Mouse (Mus musculus) T-cell, adult 2 months (primary cell): ENCODE measurements around the gene Dhdh.
"Not testable (repeated sequence)": the region's sequence is repeated elsewhere in the genome, so short reads cannot be mapped to it uniquely, and the experiment has no call there.

ENCODE experiments used
- DNase-seq: peaks from one replicate; pipeline ENCODE4 v3.0.0; 2022; ENCODE audit warnings: low spot score

Dhdh gene

GRCm38 (mm10) chr7:45509912-45510787, 21.5 kb upstream of the Dhdh start, which contains the start of gene Nucb1:
Nucb1 (minus strand) TSS chr7:45510406.
- DNase-seq = peak; percentile 92

- no peak for DNase-seq
Observed at GRCm38 (mm10) chr7:45509181-45509882, 20.7 kb upstream of the Dhdh start.

- DNase-seq = no peak
Observed at GRCm38 (mm10) chr7:45508561-45508960, 20.0 kb upstream of the Dhdh start.

- DNase-seq = no peak
Observed at GRCm38 (mm10) chr7:45507583-45507982, 19.0 kb upstream of the Dhdh start.

GRCm38 (mm10) chr7:45498427-45498826, 9.8 kb upstream of the Dhdh start:
- no peak for DNase-seq

DNA sequence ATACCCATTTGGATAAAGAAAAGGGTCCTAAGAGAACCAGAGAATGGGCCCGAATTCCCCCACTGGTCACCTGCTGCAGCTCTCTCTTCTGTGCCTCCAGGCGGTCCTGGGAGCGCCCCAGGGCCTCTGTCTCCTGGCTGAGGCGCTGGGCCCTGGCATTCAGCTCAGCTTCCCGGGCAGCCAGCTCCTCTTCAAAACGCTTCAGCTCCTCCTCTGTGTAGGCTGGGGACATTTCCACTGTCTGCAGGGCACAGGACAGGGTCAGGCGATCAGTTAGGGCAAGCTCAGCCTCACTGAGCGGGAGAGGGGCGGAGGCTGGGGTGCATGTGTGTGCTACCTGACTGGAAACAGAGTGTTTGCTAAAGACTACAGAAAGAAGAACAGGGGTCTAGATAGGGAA, 5.9 kb upstream of the Dhdh start:
- DNase-seq = no peak

- no peak for DNase-seq
Observed at GRCm38 (mm10) chr7:45492951-45493350, 4.3 kb upstream of the Dhdh start.

DNA sequence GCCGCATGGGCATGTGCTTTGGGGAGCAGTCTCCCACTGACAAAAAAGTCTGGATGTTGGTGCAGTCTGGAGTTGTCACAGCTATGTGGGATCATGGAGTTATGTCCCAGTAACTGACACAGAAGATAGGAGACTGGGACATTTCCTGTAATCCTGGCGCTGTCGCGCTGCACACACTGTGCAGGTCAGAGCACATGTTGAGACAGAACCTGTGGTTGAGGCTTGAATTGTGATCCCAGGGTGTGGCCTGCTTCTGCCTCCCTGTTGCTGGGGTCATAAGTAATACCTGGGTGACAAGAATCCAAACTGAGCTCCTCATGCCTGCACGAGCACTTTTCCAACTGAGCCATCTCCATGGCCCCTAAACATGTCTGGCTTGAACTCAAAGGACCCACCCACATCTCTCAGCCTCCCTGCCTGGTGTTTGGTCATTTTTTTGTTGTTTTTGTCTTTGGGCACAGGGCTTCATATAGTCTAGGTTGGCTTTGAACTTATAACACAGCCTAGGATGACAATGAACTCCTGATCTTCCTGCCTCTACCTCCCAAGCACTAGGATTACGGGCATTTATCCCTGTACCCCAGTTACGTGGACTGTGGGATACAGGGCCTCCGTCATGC, 3.7 kb upstream of the Dhdh start:
- DNase-seq = no peak

DNA sequence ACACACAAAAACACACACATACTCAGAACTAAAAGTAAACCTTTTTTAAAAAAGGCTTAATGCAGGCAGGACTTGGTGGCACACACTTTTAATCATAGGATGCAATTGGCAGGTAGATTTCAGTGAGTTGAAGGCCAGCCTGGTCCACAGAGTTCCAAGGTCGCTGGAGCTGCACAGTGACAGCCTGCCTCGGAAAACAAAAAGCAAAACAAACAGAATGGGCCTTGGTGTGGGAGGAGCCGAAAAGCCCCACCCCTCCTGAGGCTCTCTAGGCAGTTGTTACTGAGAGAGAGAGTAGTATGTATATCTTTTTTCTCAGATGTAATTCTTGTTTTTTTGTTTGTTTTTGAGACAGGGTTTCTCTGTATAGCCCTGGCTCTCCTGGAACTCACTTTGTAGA, 2.7 kb upstream of the Dhdh start:
- no peak for DNase-seq

GRCm38 (mm10) chr7:45490822-45491221, 2.2 kb upstream of the Dhdh start:
- DNase-seq = no peak

GRCm38 (mm10) chr7:45489578-45489977, 973 bp upstream of the Dhdh start:
- DNase-seq = no peak

DNA sequence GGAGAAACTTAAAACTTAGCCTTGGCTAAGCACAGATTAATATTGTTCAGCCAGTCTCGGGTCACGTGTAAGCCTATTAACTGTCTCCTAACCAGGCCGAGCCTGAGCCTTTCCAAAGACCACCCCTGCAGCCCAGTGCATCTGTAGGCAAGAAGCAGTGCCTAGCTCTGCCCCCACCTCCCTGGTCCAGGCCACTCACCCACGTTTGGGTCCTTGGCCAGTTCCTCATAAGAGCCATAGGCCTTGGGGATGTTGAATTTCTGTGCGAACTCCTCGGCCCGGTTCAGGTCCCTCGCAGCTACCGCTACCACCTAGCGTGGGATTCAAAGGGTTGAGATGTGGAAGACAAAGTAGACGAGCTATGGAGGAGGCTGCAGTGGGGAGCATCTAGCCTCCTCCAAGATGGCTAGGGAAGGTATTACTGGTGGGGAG, 728 bp downstream of the Dhdh start:
- DNase-seq = no peak

DNA sequence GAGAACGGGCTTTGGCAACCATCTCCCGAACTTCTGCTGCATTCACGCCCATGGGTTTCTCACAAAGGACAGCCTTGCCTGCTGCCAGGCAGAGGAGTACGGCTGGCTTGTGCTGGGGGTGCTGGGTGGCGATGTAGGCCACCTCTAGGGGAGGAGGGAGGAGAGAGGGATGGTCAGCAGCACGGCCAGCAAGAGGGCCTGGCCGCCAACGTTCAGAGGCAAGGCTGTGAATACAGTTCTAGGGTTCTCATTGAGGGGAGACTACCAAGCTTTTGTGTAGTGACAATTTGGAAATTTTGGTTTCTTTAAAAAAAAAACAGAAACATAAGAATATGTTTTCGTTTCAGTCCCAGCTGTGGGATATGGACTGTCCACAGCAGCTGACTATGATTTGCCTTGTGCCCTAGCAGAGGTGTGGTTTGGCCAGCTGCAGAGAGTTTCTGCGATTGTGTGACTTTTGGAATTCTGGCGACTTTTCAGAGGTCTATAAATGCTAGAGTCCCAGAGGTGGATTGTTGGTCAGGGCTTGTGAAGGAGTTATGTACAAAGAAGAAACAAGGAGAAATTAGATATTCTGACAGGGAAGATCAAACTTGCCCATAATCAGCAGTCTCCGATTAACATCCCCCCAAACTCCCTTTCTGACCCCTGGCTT, 1.7 kb downstream of the Dhdh start, which contains the start of gene Gm45808:
Gene Gm45808 (minus strand): TSS at position 51 of the 655 bp plus-strand sequence.
- no peak for DNase-seq

DNA sequence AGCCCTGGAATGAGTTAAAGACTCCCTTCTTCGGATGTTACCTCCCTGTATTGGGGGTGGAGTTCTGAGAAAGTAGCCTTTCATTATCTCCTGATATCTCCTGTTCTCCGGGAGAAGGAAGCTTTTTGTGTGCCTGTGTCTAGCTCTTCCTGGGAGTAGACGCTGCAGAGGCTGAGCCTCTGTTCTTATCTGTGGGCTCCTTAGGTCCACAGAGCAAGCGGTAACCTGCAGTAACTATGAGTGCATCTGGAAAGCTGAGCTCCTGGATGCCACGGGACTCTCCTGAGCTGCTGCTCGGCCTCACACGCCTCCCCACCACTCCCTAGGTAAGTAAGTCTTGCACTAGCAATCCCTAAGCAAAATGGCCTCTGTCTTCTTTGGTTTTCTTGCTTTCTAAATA, 2.4 kb downstream of the Dhdh start:
- no peak for DNase-seq

DNA sequence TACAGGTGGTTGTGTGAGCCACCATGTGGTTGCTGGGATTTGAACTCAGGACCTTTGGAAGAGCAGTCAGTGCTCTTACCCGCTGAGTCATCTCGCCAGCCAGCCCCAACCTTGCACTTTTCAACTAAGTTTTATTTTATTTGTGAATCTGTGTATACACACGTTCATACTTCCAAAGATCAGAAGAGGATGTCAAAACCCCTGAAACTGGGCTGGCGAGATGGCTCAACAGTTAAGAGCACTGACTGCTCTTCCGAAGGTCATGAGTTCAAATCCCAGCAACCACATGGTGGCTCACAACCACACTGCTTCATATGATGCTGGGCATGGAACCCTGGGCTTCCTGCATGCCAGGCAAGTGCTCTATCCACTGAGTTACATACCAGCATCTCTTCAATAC, 3.6 kb downstream of the Dhdh start:
- not testable (repeated sequence) for DNase-seq

GRCm38 (mm10) chr7:45482166-45482565, 6.4 kb downstream of the Dhdh start:
- DNase-seq = no peak

DNA sequence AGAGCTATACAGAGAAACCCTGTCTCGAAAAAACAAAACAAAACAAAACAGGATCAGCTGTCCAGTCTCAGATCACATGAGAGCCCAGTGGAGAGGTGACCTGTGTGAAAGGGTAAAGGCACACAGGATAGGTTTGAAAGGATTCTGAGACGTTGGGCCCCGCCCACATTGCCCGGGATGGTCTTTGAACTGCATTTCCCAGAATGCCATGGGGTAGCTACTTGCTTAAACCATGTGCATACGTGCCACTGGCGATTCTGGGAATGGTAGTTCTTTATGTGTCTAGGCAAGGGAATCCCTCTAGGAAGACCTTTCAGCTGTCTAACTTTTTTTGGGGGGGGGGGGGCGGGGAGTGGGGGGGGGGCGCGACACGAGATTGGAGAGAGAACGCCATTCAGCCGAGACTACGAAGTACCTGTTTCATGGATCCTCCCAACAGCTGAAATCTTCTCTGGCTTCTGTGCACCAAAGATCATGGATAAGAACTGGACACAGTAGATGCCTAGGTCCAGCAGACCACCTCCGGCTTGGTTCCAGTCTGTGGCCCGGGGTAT, 7.2 kb downstream of the Dhdh start, which contains the start of gene Tulp2:
Gene Tulp2 (plus strand): TSS at position 504 of the 554 bp plus-strand sequence.
- peak; percentile 57 for DNase-seq

GRCm38 (mm10) chr7:45480310-45480709, 8.3 kb downstream of the Dhdh start:
- DNase-seq = not testable (repeated sequence)

GRCm38 (mm10) chr7:45478774-45479173, 9.8 kb downstream of the Dhdh start:
- no peak for DNase-seq

DNA sequence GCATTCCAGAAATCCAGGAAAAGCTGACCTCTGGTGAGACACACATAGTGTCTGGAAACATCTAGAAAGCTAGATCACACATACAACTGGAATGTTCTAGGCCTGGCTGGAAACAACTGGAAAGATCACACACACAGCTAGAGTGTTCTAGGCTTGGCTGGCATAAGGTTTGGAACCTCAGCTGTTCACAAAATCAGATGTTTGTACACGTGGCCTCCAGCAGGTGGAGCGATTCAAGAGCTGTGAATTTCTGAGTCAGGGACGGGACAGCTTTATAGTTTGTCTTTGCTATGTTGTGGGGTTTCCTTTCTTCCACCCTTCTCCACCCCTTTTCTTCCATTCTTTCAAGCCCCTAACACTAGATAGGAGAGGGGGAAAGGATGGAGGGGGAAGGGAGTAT, 11.6 kb downstream of the Dhdh start:
- peak; percentile 68 for DNase-seq

GRCm38 (mm10) chr7:45476453-45476852, 12.2 kb downstream of the Dhdh start:
- no peak for DNase-seq
